Mouse (Mus musculus): ENCODE measurements around the gene Unc13b.
"Not testable (repeated sequence)": the region's sequence is repeated elsewhere in the genome, so short reads cannot be mapped to it uniquely, and the experiment has no call there.

Gene Unc13b

DNA sequence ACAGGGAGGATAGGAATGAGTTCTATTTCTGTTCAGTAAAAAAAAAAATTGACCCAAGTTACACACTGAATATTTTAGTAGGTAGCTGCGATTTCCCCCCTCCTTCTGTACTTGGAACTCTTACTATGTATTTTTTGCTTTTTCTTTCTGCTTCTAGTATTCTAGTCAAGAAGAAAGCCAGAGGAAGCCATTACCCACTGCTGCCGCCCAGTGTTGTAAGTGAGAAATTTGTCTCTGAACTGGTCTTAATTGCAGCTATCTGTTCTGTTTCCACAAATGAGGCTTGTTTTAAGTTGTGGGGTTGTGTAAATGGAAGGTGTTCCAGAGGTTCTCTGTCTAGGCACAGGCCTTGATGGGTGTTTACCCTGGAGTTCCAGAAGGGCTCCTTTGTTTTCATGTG, 56.2 kb downstream of the Unc13b start:
- peak; percentile 26 for DNase-seq

DNA sequence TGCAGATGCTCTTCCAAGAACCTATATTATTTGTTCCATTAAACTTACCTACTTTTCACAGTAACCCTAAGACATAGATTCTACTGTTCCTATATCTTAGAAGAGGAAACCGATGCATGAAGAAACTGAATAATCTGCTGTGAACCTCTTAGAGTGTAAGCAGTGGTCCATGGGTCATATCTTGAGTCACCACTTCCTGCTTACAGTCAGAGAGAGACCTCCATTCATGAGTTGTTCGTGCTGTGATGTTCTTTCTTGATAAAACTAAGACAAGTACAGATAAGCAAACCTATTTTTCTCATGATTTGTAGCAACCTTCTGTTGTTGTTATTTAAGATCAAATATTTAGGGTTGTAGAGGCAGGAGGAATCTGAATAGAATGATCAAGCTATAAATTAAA, 57.5 kb downstream of the Unc13b start:
- no peak for DNase-seq

DNA sequence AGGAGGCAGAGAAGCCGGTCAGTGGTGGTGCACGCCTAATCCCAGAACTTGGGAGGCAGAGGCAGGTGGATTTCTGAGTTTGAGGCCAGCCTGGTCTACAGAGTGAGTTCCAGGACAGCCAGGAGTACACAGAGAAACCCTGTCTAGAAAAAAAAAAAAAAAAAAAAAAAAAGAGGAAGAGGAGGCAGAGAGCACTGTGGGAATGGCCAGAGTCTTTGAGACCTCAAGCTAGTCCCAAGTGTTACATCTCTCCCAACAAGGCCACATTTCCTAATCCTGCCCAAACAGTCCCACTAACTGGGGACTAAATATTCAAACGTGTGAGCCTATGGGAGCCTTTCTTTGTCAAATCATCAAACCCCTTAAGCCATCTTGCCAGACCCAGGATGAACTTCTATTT, 71.0 kb downstream of the Unc13b start:
- DNase-seq = no peak

DNA sequence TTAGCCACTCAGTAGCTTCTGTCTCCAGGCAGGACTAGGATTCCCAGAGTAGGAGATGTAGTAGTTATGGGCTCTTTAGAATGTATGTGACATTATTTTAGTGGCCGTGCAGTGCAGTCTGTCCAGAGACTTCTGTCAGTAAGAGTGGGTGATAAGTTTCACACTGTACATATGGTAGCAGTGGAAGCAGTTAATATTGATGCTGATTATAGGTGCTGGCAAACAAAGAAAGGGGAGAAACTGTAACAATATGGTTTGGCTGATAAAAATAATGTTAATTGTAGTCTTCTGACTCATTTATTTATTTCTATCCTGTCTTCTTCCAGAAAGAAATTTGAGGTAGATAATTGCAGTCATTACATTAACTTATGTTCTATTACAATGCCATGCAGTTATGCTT, 83.9 kb downstream of the Unc13b start:
- no peak for DNase-seq

DNA sequence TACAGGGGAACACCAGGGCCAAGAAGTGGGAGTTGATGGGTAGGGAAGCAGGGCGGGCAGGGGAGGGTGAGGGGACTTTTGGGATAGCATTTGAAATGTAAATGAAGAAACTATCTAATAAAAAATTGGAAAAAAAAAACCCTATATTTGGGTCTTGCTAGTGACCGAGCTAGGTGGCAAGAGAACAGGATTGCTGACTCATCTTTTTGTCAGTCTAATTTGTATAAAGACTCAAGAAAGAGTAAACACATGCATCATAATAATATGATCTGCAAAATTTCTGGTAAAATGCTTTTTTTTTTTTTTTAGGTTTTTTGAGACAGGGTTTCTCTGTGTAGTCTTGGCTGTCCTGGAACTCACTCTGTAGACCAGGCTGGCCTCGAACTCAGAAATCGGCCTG, 93.7 kb downstream of the Unc13b start:
- not testable (repeated sequence) for DNase-seq

DNA sequence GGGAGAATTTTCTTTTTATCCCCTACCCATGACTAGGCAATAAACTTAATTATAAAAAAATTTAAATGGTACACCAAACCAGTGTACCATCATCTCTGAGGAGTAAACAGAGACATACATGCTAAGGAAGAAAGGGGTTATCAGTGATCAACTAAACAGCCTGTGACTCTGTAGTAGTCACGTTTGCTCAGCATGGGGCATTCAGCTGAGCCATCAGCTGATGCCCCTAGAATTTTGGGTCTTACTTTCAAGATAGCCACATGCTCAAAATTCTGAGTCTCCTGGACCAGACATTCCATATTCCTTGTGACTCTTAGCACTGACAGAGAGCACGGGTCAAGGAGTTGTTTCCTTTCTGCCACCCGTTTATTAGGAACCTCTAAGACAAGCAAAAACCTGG, 101.3 kb downstream of the Unc13b start:
- no peak for DNase-seq

DNA sequence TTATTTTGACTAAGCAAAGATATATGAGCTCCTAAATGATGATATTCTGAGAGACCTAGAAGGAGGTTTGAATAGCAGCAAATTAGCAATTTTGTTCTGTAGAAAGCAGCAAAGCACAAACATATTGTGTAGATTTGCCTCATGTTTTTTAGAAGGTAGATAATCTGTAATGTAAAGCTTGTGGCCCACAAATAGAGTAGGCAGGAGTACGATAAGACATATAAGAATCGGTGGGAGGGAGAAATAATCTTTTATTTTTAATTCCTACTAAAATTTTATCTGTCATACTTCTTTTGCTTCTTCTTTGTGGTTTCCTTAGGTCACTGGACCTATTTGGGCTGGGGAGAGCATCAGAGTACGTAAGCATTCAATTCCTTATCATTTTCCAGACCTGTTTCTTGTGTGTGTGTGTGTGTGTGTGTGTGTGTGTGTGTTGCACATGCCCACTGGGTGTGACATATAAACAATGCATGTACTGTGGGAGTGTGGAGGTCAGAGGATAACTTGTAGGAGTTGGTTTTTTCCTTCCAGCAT, 102.4 kb downstream of the Unc13b start:
- DNase-seq = no peak

DNA sequence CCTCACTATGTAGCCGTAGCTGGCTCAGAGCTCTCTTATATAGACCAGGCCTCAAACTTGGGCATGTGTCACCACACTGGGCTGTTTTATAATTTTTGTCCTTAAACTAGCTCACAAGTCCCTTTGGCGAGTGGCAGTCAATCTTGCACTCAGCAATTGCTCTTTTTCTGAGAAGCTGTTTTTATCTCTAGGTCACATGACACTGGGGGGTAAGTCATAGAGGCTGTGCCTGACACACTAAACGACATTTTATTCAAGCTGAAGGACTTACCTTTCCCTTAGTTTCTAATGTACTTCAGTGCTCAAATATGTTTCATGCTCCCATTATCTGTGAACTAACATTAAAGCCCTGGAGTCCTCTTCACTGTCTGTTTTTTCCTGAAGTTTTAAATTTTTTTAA, 104.5 kb downstream of the Unc13b start:
- no peak for DNase-seq

DNA sequence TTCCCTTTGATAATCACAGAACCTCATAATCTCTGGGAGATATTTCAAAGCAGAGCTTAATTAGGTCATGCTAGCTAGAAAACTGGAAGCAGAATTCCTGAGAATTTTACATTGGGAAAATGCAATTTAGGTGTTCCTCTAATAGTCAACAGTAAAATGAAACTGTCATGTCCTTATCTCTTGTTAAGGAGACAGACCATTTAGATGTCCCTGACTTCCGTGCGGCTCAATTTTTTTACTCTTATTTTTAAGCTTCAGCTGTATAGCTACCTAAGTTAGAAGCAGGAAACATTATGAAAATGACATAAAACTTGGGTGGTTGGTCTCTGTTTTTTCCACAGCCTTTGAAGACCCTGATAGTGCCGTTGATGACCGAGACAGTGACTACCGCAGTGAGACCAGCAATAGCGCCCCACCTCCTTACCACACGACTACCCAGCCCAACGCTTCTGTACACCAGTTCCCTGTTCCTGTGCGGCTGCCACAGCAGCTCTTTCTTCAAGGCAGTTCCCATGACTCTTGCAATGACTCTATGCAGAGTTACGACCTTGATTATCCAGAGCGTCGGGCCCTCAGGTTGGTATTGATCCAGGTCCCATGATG, 106.8 kb downstream of the Unc13b start:
- no peak for DNase-seq

DNA sequence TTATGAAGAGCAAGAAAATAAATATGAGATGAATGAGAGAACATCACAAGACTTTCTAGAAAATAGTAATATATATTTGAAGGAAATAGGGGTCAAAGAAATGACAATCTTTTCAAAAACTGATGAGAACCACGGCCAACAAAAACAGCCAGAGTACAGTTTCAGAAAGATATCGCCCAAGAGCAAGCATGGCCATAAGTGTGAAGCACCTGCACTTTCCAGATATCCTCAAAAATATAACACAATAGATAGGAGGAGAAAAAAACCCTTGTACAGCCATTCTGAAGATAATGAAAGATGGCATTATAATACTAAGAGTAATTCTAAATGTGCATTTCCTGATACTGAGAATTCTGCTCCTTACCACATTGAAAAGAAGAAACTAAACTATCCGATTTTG, 111.3 kb downstream of the Unc13b start:
- no peak for DNase-seq

DNA sequence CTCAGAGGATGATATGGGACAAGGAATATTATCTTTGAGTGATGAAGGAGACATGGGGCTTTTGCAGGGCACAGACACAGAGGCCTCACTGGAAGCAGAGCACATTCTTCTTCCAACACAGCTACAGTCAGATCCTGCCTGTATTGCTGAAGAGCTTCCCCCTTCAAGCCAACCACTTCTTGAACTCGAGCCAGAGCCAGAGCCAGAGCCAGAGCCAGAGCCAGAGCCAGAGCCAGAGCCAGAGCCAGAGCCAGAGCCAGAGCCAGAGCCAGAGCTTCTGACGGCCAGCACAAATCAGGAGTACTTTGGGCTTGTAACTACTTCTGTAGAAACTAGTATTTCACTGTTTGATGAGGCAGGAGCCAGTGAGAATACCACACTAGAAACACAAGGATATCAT, 118.4 kb downstream of the Unc13b start:
- peak; percentile 1 for DNase-seq

DNA sequence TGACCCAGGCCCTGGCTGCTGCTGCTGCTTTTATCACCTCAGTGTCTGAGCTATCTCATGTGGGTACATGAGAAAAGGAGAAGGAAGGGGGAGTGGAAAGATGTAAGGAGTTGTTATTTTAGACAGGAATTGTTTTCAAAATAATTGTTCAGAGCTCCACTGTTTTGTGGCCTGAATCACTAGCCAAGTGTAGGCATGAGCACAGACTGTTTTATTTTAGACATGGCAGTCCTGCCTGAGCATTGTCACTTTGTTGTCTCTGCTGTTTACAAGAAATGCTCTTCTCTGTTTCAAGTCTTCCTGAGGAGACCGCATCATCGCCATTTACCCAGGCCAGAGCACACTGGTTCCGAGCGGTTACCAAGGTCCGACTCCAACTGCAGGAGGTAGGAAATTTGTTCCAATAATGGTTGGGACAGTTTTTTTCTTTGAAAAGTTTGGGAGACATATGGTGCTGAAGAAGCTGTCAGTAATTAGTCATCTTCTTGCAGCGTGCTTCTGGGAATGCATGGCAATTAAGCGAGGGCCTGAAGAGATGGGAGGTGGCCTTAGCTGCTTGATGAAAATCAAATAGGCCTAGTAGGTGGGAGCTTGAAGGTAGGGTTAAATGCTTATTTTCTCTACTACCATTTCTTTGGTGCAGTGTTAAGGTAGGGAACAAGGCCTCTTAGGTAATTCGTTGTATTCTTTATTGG, 123.9 kb downstream of the Unc13b start:
- no peak for DNase-seq

DNA sequence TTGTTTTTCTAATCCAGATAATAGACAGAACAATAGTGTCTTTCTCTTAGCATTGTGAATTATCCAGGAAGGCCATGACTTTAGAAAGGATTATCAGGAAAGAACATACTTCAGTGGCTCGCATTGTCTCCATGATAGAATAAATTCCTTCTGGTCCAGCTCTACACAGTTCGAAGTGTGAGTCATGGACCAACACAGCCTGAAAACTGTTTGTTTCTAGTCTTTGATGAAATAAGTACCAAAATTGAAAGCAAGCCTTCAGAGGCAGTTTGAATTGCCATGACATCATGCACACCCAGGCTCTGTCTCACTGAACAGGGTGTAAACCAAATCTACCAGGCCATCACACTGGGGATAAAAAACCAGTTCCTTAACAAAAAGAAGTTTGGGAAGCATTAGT, 128.7 kb downstream of the Unc13b start:
- no peak for DNase-seq

DNA sequence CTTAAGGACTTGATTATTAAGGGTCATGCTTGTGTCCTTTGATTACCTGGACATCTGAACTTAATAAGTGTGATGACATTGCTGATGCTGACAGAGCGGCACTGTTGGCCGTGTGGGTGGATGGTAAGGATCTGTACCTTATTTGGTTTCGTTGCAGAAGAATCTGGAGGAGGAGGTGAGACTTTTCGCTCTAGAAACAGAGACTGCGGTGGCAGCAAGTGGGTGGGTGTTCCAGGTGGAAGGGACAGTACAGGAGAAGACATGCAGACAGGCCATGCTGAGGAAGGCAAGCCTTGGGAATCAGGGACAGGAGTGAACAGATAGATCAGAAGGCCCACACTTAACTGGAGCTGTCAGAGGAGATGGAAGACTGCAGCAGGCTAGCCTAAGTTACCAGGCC, 130.6 kb downstream of the Unc13b start:
- DNase-seq = no peak

DNA sequence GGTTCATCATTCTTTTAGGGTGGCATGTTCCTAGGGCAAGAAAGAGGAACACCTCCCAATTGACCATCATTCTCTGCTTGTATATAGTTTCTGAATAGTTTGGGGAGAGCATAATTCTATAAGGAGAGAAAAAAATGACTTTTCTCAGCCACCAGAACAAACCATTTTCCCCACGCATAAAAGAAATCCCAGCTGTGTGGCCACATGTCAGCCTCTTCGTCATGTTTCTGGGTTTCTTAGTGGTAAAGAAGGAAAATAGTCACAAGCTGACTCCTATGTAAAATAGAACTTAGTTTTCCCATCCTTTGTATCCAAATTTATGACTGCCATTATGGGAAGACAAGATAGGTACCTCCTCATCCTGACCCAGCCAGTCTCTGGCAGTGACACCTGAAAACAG, 146.2 kb downstream of the Unc13b start:
- no peak for DNase-seq

DNA sequence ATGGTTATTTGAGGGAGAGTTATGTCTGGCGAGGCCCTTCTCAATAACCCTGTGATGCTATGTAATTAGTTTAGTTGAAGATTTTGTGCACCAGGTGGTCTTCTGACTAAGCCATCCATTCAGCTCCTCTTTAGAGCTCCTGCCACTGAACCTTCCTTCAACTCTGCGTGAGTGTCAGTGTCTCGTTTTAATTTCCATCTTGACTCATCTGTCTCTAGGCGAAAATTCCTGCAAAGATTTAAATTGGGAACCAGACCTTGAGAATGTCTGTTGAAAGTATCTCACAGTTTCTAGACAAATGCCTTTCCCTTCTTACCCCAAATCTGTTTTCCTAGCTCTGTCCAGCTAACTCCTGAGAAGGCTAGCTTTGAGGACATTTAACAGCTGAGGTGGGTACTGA, 146.8 kb downstream of the Unc13b start:
- no peak for DNase-seq

DNA sequence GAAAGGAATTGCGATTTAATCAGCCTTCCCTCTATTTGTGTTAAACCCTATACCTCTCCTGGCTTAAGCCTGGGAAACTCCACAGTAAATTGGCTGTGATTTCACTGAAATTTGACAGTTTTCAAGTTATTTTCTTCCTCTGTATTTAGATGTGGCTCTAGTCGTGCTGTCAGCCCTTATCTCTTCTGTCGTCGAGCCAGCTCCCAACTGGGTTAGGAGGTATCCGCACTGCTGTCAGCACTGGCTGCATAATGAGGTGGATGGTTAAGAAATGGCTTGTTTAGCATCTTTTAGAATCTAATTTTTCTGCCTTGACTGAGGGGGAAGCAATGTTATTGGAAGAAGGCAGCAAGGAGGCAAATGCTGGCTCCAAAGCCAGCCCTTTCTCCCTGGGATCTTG, 148.2 kb downstream of the Unc13b start:
- DNase-seq = no peak

DNA sequence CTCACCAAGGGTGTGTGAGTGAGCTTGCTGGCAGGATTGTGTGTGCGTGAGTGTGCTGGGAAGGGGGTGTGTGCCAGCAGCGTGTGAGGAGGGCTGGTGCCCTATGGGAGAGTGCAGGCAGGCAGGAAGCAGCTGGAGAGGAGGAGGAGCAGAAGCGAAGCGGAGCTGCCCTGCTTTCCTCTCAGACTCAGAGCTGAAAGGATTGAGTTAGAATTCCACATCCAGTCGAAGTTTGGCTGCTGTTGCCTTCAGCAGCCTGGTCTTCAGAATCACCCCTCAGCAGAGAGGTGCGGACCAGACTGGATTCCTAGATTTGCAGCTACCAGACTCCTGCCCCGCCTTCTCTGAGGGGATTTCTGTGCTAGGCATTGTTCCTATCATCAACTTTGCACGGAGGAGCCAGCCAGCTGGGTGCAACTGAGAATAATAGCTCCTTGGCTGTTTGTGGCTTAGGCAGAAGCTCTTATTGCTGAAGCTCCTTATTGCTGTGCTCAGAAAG, 150.4 kb downstream of the Unc13b start:
- DNase-seq = no peak

DNA sequence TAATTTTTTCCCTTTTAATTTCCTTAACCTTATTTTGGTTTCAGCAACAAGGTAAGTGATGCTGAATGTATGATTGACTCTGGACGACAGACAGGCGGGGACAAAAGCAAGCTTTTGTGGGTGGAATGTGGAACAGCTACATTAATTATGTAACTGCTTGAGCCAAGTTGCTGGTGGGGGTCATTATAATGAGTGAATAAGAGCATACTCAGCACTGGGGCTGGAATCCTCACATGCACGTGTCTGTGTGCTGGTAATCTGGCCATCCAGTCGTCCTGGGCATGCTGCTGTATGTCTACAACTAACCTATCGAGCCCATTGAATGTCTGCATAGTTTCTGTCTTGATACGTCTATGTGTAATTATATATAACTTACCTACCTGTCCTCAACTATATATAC, 150.9 kb downstream of the Unc13b start:
- DNase-seq = no peak

DNA sequence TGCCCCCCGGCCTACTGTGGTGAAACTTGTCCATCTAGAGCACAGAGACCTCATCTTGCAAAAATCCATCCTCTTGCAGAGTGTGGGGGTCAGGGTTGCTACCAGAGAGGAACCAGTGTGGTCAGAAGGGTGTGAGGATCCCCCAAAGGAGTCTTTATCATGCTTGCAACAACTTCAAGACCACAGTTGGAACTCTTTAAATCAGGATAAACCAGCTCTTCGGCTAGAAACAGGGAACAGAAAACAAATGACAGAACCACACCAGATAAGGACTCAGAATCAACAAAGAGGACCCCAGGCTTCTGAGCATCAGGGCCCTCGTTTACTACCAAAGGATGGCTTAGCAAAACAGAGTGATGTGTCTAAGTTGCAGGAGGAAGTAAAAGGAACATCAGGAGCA, 157.7 kb downstream of the Unc13b start:
- DNase-seq = no peak

DNA sequence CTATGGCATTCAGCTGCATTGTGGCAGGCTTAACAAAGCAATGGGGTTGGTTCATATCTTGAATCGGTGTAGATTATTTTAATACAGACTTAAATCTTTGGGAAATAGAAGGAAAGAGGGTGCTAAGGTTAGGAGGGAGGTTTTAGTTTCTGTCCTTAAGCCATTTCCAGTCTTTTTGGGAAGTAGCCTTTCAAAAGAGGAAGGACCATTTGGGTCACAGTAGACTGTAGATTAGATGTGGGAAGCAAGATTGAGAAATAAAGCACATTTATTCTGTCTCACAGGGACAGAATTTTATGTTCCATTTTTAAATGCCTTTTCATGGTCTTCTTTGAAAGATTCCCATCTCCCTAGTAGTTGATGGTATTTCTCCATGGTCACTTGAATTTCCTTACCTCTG, 159.2 kb downstream of the Unc13b start:
- no peak for DNase-seq

DNA sequence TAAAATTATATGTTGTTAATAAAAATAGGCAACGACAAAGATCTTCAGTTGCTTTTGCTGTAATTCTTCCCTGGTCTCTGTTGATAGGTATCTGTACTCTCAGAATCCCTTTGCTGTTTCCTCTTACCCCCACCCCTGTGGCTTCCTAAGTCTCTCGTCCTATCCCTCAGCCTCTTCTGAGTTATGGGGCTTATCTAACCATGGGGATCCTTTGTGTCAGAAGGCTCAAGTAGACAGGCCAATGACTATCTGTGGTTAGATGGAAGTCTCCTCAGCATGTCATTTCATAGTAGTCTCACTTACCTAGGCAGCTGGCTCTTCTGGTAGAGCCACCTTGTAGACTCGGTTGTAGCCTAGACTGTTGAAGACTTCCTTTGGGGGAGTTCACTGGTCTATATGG, 173.1 kb downstream of the Unc13b start:
- no peak for DNase-seq

DNA sequence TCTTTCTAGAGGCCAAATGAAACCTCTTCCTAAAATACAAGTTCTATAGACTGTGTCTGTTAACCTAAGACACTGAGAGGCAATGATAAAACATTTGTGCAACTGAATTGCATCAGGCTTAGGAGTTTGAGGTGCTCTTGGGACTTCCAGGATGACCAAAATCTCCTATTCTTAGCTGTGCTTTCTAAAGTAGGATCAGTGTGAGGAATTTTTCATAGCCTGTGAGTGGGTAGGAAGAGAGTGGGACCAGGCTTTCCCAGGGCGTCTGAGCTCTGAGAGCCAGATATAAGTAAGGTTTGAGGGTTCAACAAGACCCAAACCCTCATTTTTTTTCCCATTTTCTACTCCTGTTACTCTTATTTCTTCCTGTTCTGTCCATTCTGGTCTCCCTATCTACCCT, 174.2 kb downstream of the Unc13b start:
- no peak for DNase-seq

DNA sequence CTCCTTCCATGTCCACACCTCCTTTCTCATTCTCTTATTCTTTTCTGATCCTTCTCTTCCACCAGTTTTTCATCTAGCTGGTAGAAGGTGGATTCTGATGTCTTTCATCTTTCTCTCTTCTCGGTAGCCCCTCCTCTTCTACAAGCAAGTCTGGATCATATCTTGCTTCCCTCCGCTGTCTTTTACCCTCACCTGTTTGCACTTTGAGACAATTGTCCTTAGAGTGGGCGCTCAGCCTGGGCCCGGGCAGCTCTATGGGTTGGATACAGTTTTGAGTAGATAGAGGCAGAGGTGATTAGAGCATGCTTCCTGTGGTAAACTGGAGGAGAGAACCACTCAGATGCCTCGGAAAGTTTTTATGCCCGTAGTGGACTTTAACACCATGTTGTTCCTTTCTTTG, 174.7 kb downstream of the Unc13b start:
- no peak for DNase-seq

DNA sequence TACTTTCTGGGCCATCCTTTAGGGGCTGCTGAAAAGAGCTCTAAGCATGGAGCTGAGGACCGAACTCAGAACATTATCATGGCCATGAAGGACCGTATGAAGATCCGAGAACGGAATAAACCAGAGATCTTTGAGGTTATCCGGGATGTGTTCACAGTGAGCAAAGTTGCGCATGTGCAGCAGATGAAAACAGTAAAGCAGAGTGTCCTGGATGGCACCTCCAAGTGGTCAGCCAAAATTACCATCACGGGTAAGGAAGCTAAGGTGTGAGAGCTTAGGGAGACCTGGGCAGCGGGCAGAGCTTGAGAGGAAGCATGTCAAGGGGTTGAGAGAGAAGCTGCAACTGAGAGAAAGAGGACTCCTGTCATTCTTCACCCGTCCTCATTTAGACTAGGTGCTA, 178.1 kb downstream of the Unc13b start:
- DNase-seq = no peak

Measured in cerebellum, adult 8-10 months (tissue).